Mouse (Mus musculus): ENCODE data around the gene Lhx2. TPM values are rescaled to one million over a fixed set of nuclear protein-coding genes. Genes with fewer than 3 reads are reported as not detected.

Gene Lhx2
- total RNA-seq, 2 experiments from 2014 or later, result not detected

- no peak for DNase-seq (ENCODE audit: low spot score in 2 of 2)
Measured at GRCm38 (mm10) chr2:38404007-38404596, 65.0 kb downstream of the Lhx2 start.

- no peak for DNase-seq (ENCODE audit: low spot score in 2 of 2)
Measured at GRCm38 (mm10) chr2:38405356-38405755, 66.3 kb downstream of the Lhx2 start.

- DNase-seq (ENCODE audit: low spot score in 2 of 2), result no peak
Measured at GRCm38 (mm10) chr2:38409309-38409708, 70.2 kb downstream of the Lhx2 start.

- DNase-seq (ENCODE audit: low spot score in 2 of 2), result no peak
Measured at GRCm38 (mm10) chr2:38410227-38410626, 71.1 kb downstream of the Lhx2 start.

GRCm38 (mm10) chr2:38412599-38413177 lies 73.6 kb downstream of the Lhx2 start:
- no peak for DNase-seq (ENCODE audit: low spot score in 2 of 2)

- peak; percentile 24 to 43 for DNase-seq (ENCODE audit: low spot score in 2 of 2)
Measured at GRCm38 (mm10) chr2:38417970-38418369, 78.9 kb downstream of the Lhx2 start.

Other genes with a start within 250 kb of the Lhx2 start
- gene Dennd1a, start 51.9 kb upstream of the Lhx2 start, total RNA-seq (2021), result 10 to 100 TPM; 22.5 to 22.9 TPM
- gene Nek6, start 172.4 kb downstream of the Lhx2 start, total RNA-seq (2021), result 10 to 100 TPM; 15.9 to 18.6 TPM